Mouse (Mus musculus) liver, embryonic 16.5 days (tissue): ENCODE data around the gene Dpm3. TPM values are rescaled to one million over a fixed set of nuclear protein-coding genes. Genes with fewer than 3 reads are reported as not detected.

Experiments
- ATAC-seq: fragments of 200-750 bp; cut with Nextera tagmentation; 2 replicates; pipeline ENCODE4 v1.8.0; 2017; ENCODE audit warnings: low read depth, mild to moderate bottlenecking, moderate number of reproducible peaks, moderate library complexity
- H3K27ac ChIP-seq: fragments of 300-500 bp; sonication (generic); 2 replicates; pipeline ENCODE4 v1.5.1; 2014; ENCODE audit warnings: mild to moderate bottlenecking, low read length
- H3K27me3 ChIP-seq: fragments of 300-500 bp; sonication (generic); 2 replicates; pipeline ENCODE4 v1.6.1; 2014; ENCODE audit warnings: low read depth, low read length, mixed read lengths; ENCODE audit not compliant: control insufficient read depth, insufficient read depth
- H3K36me3 ChIP-seq: fragments of 300-500 bp; sonication (generic); 2 replicates; pipeline ENCODE4 v1.6.1; 2014; ENCODE audit warnings: mild to moderate bottlenecking; ENCODE audit not compliant: control insufficient read depth, insufficient read depth
- H3K4me1 ChIP-seq: fragments of 300-500 bp; sonication (generic); 2 replicates; pipeline ENCODE4 v1.6.1; 2014; ENCODE audit warnings: low read depth, low read length, mixed read lengths; ENCODE audit not compliant: control insufficient read depth
- H3K4me2 ChIP-seq: fragments of 300-500 bp; sonication (generic); 2 replicates; pipeline ENCODE4 v1.6.1; 2014; ENCODE audit warnings: low read depth, low read length, mixed read lengths
- H3K4me3 ChIP-seq: fragments of 300-500 bp; sonication (generic); 2 replicates; pipeline ENCODE4 v1.5.1; 2014; ENCODE audit warnings: low read depth, mild to moderate bottlenecking, low read length
- H3K9ac ChIP-seq: fragments of 300-500 bp; sonication (generic); 2 replicates; pipeline ENCODE4 v1.6.1; 2014; ENCODE audit warnings: low read depth, low read length
- H3K9me3 ChIP-seq: fragments of 300-500 bp; sonication (generic); replicated peaks from 2 replicates; pipeline ENCODE4 v1.6.1; 2016; ENCODE audit warnings: low read length; ENCODE audit not compliant: control insufficient read depth
- WGBS: fragments of 180-500 bp; shearing (Covaris S2); extraction: QIAGEN DNeasy Blood & Tissue Kit; methylation state at CpG from one replicate; pipeline ENCODE4 v1.1.7; 2014; ENCODE audit not compliant: insufficient replicate concordance; 5-methylcytosine and 5-hydroxymethylcytosine counted together
- polyA plus RNA-seq: library from polyadenylated mRNA; unstranded; fragments of >200 nt; fragmentation: Nextera tagmentation; extraction: Ambion mirVana; gene quantifications from 2 replicates; pipeline ENCODE4 v1.2.1, GENCODE M21; 2015

The Dpm3 gene
- polyA plus RNA-seq, 1 experiment from 2014 or later: 51.9 TPM

GRCm38 (mm10) chr3:89304440-89304839 lies 45.3 kb downstream of the Dpm3 start:
- Histone ChIP-seq H3K4me3 (no peak overlapping the region), H3K4me2 (no peak overlapping the region), H3K27me3 (no peaks in the 10 kb centered on the region), H3K9ac (no peak overlapping the region), H3K36me3 (no peaks in the 10 kb centered on the region), H3K9me3 (no peaks in the 10 kb centered on the region), H3K4me1 (peaks cover 2% of the 10 kb centered on the region), H3K27ac (no peak overlapping the region)
- WGBS: 50% methylated on average over 6 of the region's 6 CpGs
- no peak for ATAC-seq

DNA sequence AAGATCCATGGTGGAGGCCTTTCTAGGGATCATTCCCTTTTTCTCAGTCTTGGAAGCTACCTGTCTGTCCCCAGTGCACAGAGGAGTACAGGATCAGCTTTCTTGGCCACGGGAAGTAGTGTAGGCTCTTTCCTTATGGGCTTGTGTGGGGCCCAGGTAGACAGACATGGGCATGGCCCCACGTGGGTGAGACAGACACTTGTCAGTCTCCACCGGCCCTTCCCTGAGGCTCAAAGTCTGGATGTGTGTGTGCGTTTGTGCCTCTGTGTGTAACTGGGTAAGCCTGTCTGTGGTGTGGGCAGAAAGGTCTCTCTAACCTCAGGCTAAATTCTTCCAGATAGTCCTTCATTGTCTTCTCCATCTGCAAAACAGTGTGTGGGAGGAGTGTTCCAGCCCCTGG lies 45.9 kb downstream of the Dpm3 start:
- Histone ChIP-seq H3K27ac (no peak overlapping the region), H3K27me3 (no peaks in the 10 kb centered on the region), H3K4me2 (no peak overlapping the region), H3K9me3 (no peaks in the 10 kb centered on the region), H3K36me3 (no peaks in the 10 kb centered on the region), H3K4me1 (peaks cover 2% of the 10 kb centered on the region), H3K9ac (no peak overlapping the region), H3K4me3 (no peak overlapping the region)
- ATAC-seq: no peak
- WGBS: 52% methylated on average over 4 of the region's 4 CpGs

- 0 out of 2 replicates have a peak, but pooled peaks have one; percentile 21 for ATAC-seq
- WGBS: 58% methylated on average over 8 of the region's 8 CpGs
- H3K27ac ChIP-seq: no peak overlapping the region
These were observed 46.6 kb downstream of the Dpm3 start for GRCm38 (mm10) chr3:89305551-89306325.

DNA sequence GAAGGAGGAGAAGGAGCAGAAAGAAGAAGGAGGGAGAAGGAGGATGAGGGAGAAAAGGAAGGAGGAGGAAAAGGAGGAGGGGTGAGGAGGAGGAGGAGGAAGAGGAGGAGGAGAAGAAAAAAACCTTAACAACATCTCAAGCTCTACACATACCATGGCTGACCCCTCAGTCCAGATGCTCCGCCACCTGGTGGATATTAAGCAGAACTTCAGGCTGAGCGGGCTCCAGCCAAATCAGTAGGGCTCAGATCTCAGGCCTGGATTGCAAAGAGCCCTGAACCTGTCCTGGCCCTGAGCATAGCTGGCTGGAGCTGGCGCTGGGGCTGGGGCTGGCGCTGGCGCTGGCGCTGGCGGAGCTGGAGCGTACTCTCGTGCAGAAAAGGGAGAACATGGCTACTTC lies 48.9 kb downstream of the Dpm3 start:
- no peak overlapping the region for H3K9ac ChIP-seq
- no peaks in the 10 kb centered on the region for H3K36me3 ChIP-seq
- H3K9me3 ChIP-seq: no peaks in the 10 kb centered on the region
- no peak overlapping the region for H3K4me3 ChIP-seq
- peaks cover 2% of the 10 kb centered on the region for H3K4me1 ChIP-seq
- no peak overlapping the region for H3K4me2 ChIP-seq
- ATAC-seq: peak; percentile 63
- 2% methylated on average over 9 of the region's 9 CpGs for WGBS
- no peaks in the 10 kb centered on the region for H3K27me3 ChIP-seq
- no peak overlapping the region for H3K27ac ChIP-seq

More at GRCm38 (mm10) chr3:89305551-89306325, 46.6 kb downstream of the Dpm3 start:
- Histone ChIP-seq H3K4me1 (peaks cover 2% of the 10 kb centered on the region), H3K4me3 (no peak overlapping the region), H3K9ac (no peak overlapping the region), H3K9me3 (no peaks in the 10 kb centered on the region), H3K4me2 (no peak overlapping the region), H3K27me3 (no peaks in the 10 kb centered on the region), H3K36me3 (no peaks in the 10 kb centered on the region)

GRCm38 (mm10) chr3:89314340-89314739 lies 55.2 kb downstream of the Dpm3 start:
- Histone ChIP-seq H3K9ac (no peak overlapping the region), H3K27me3 (peaks cover 33% of the 10 kb centered on the region), H3K27ac (no peak overlapping the region), H3K4me3 (no peak overlapping the region), H3K4me2 (no peak overlapping the region), H3K36me3 (no peaks in the 10 kb centered on the region), H3K4me1 (peaks cover 9% of the 10 kb centered on the region), H3K9me3 (no peaks in the 10 kb centered on the region)
- WGBS: 58% methylated on average over 5 of the region's 5 CpGs
- no peak for ATAC-seq

DNA sequence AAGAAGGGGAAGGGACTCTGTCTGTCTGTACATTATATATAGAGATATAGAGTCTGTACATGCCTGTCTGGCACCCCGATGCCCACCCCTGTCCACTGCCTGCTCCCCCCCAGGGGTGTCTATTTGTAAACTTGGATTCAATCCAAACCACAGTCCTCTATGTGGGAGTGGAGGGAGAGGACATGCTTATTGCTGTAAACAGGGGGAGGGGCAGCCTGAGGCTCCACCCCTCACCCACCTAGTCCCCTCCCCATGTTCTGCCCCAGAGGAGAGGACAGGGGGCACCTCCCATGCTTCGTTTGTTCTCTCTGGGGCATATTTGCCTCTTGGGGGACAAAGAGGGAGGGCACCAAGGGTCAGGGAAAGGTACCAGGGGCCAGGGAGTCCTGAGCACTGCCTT lies 55.6 kb downstream of the Dpm3 start:
- peaks cover 37% of the 10 kb centered on the region for H3K27me3 ChIP-seq
- H3K4me1 ChIP-seq: peaks cover 12% of the 10 kb centered on the region
- H3K4me2 ChIP-seq: no peak overlapping the region
- H3K4me3 ChIP-seq: no peak overlapping the region
- H3K27ac ChIP-seq: no peak overlapping the region
- 53% methylated on average over 2 of the region's 2 CpGs for WGBS
- no peak for ATAC-seq
- no peaks in the 10 kb centered on the region for H3K36me3 ChIP-seq
- H3K9me3 ChIP-seq: no peaks in the 10 kb centered on the region
- no peak overlapping the region for H3K9ac ChIP-seq

GRCm38 (mm10) chr3:89315195-89315929 lies 56.2 kb downstream of the Dpm3 start:
- Histone ChIP-seq H3K27ac (no peak overlapping the region), H3K4me1 (peaks cover 12% of the 10 kb centered on the region), H3K9me3 (no peaks in the 10 kb centered on the region), H3K27me3 (peaks cover 43% of the 10 kb centered on the region), H3K36me3 (no peaks in the 10 kb centered on the region), H3K9ac (no peak overlapping the region), H3K4me3 (peak overlapping the region; percentile 29), H3K4me2 (peak overlapping the region; percentile 35)
- ATAC-seq: peak; percentile 17; the same call in 1 of the 2 replicates
- WGBS: 6% methylated on average over 24 of the region's 26 CpGs

GRCm38 (mm10) chr3:89315930-89316831 lies 57.0 kb downstream of the Dpm3 start:
- no peaks in the 10 kb centered on the region for H3K36me3 ChIP-seq
- 10% methylated on average over 40 of the region's 40 CpGs for WGBS
- peak overlapping the region; percentile 35 for H3K4me2 ChIP-seq
- peaks cover 51% of the 10 kb centered on the region for H3K27me3 ChIP-seq
- H3K4me3 ChIP-seq: peak overlapping the region; percentile 29
- no peak overlapping the region for H3K9ac ChIP-seq
- H3K27ac ChIP-seq: no peak overlapping the region
- no peaks in the 10 kb centered on the region for H3K9me3 ChIP-seq
- H3K4me1 ChIP-seq: peaks cover 20% of the 10 kb centered on the region
- ATAC-seq: peak; percentile 69
